Mouse (Mus musculus): Measurements from ENCODE around the gene Zfp618. TPM values are rescaled to one million over a fixed set of nuclear protein-coding genes. Genes with fewer than 3 reads are reported as not detected.

Zfp618 gene
- total RNA-seq, 2 experiments from 2014 or later, result 3.6 to 4.0 TPM

- DNase-seq, result no peak
Observed at GRCm38 (mm10) chr4:63067822-63068221, 102.4 kb downstream of the Zfp618 start.

GRCm38 (mm10) chr4:63068499-63069175, 103.3 kb downstream of the Zfp618 start:
- DNase-seq, result no peak

- no peak for DNase-seq
Observed at GRCm38 (mm10) chr4:63071413-63072260, 106.3 kb downstream of the Zfp618 start.

- DNase-seq, result no peak
Observed at GRCm38 (mm10) chr4:63073139-63073538, 107.8 kb downstream of the Zfp618 start.

GRCm38 (mm10) chr4:63079159-63079558, 113.8 kb downstream of the Zfp618 start:
- DNase-seq, result peak in 1 of 2 experiments; percentile 21

- peak; percentile 44 to 66 for DNase-seq
Observed at GRCm38 (mm10) chr4:63084473-63084889, 119.1 kb downstream of the Zfp618 start.

- peak in 1 of 2 experiments; percentile 37 for DNase-seq
Observed at GRCm38 (mm10) chr4:63089484-63089883, 124.1 kb downstream of the Zfp618 start.

GRCm38 (mm10) chr4:63091151-63091550, 125.8 kb downstream of the Zfp618 start:
- no peak for DNase-seq

GRCm38 (mm10) chr4:63097603-63098002, 132.2 kb downstream of the Zfp618 start:
- DNase-seq, result peak; percentile 12 to 39

GRCm38 (mm10) chr4:63100478-63100877, 135.1 kb downstream of the Zfp618 start:
- no peak for DNase-seq

GRCm38 (mm10) chr4:63102025-63102424, 136.7 kb downstream of the Zfp618 start:
- DNase-seq, result no peak

GRCm38 (mm10) chr4:63105651-63106050, 140.3 kb downstream of the Zfp618 start:
- no peak for DNase-seq

GRCm38 (mm10) chr4:63118639-63119437, 153.5 kb downstream of the Zfp618 start:
- peak; percentile 84 to 90 for DNase-seq

GRCm38 (mm10) chr4:63124861-63125466, 159.6 kb downstream of the Zfp618 start:
- no peak for DNase-seq

- peak in 1 of 2 experiments; percentile 19 for DNase-seq
Observed at GRCm38 (mm10) chr4:63129891-63130624, 164.7 kb downstream of the Zfp618 start.

GRCm38 (mm10) chr4:63147268-63147667, 181.9 kb downstream of the Zfp618 start:
- no peak for DNase-seq

GRCm38 (mm10) chr4:63151127-63151526, 185.8 kb downstream of the Zfp618 start:
- DNase-seq, result no peak

- DNase-seq, result no peak
Observed at GRCm38 (mm10) chr4:63154028-63154427, 188.7 kb downstream of the Zfp618 start.

GRCm38 (mm10) chr4:63154699-63155098, 189.3 kb downstream of the Zfp618 start, which contains the start of gene Ambp:
Gene Ambp (minus strand): TSS chr4:63154799.
- DNase-seq, result no peak

GRCm38 (mm10) chr4:63155596-63155995, 190.2 kb downstream of the Zfp618 start:
- no peak for DNase-seq

Measured in adrenal gland, postnatal 36 days (tissue).